Mouse (Mus musculus) E14TG2a.4 (cell line): ENCODE measurements around the gene Ppm1d.

Experiments used
- CTCF ChIP-seq: conservative IDR thresholded peaks from 2 replicates; pipeline ENCODE4 v1.5.1; 2014; ENCODE audit warnings: low read length
- NANOG ChIP-seq: IDR thresholded peaks from 2 replicates; pipeline ENCODE4 v1.6.1; 2014; ENCODE audit warnings: borderline replicate concordance, low read length, mixed read lengths
- POU5F1 ChIP-seq: IDR thresholded peaks from 2 replicates; pipeline ENCODE4 v1.6.1; 2014; ENCODE audit warnings: low read length, borderline replicate concordance

DNA sequence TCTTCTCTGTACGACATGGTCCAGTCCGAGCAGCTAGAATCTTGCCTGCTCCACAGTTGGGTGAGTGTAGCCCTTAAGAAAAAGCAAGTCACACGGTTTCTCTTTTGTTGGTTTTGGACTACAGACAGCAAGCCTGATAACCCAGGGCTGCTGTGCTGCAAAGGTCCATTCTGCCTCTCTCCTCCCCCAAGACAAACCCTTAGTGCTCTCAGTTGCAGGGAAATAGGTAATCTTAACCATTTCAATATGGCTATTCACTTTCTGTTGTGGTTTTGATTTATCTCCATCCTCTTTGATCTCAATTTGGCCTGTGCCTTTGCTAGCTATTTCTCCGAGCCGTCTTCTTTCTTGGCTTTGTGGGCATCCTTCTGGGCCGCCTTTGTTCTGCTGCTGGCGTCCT lies 84.3 kb downstream of the Ppm1d start:
- no peak for TF ChIP-seq CTCF
- no peak for TF ChIP-seq NANOG
- TF ChIP-seq POU5F1, result no peak
